Mouse (Mus musculus): ENCODE results near the gene 1110002E22Rik. TPM values are rescaled to one million over a fixed set of nuclear protein-coding genes. Genes with fewer than 3 reads are reported as not detected.

The 1110002E22Rik gene
- total RNA-seq, 4 experiments from 2014 or later, result 40.6 to 58.5 (median 50.8) TPM

- peak; percentile 67 for DNase-seq (ENCODE audit: low spot score)
Measured at GRCm38 (mm10) chr3:138063731-138064329, 1.0 kb upstream of the 1110002E22Rik start.

- DNase-seq (ENCODE audit: low spot score), result no peak
Measured at GRCm38 (mm10) chr3:138065930-138066329, 1.1 kb downstream of the 1110002E22Rik start.

GRCm38 (mm10) chr3:138066348-138066856 is 1.6 kb downstream of the 1110002E22Rik start:
- no peak for DNase-seq (ENCODE audit: low spot score)

- no peak for DNase-seq (ENCODE audit: low spot score)
Measured at GRCm38 (mm10) chr3:138067288-138067687, 2.4 kb downstream of the 1110002E22Rik start, which contains the start of gene Gm5105. Gene Gm5105, minus strand, starts transcription at chr3:138067388.

GRCm38 (mm10) chr3:138068103-138068502 is 3.3 kb downstream of the 1110002E22Rik start:
- no peak for DNase-seq (ENCODE audit: low spot score)

- no peak for DNase-seq (ENCODE audit: low spot score)
Measured at GRCm38 (mm10) chr3:138069756-138070511, 5.1 kb downstream of the 1110002E22Rik start.

- DNase-seq (ENCODE audit: low spot score), result no peak
Measured at GRCm38 (mm10) chr3:138071004-138071403, 6.2 kb downstream of the 1110002E22Rik start.

GRCm38 (mm10) chr3:138071476-138072073 is 6.7 kb downstream of the 1110002E22Rik start:
- DNase-seq (ENCODE audit: low spot score), result no peak

- no peak for DNase-seq (ENCODE audit: low spot score)
Measured at GRCm38 (mm10) chr3:138074214-138074613, 9.4 kb downstream of the 1110002E22Rik start.

GRCm38 (mm10) chr3:138075209-138075608 is 10.4 kb downstream of the 1110002E22Rik start:
- peak; percentile 48 for DNase-seq (ENCODE audit: low spot score)

- no peak for DNase-seq (ENCODE audit: low spot score)
Measured at GRCm38 (mm10) chr3:138077476-138078340, 12.9 kb downstream of the 1110002E22Rik start.

GRCm38 (mm10) chr3:138078701-138079100 is 13.8 kb downstream of the 1110002E22Rik start:
- DNase-seq (ENCODE audit: low spot score), result no peak

- no peak for DNase-seq (ENCODE audit: low spot score)
Measured at GRCm38 (mm10) chr3:138083073-138083637, 18.3 kb downstream of the 1110002E22Rik start.

GRCm38 (mm10) chr3:138083896-138084295 is 19.0 kb downstream of the 1110002E22Rik start:
- no peak for DNase-seq (ENCODE audit: low spot score)

GRCm38 (mm10) chr3:138095301-138095700 is 30.4 kb downstream of the 1110002E22Rik start:
- no peak for DNase-seq (ENCODE audit: low spot score)

- DNase-seq (ENCODE audit: low spot score), result no peak
Measured at GRCm38 (mm10) chr3:138095718-138096117, 30.9 kb downstream of the 1110002E22Rik start.

- no peak for DNase-seq (ENCODE audit: low spot score)
Measured at GRCm38 (mm10) chr3:138096263-138097028, 31.6 kb downstream of the 1110002E22Rik start.

GRCm38 (mm10) chr3:138097718-138098117 is 32.9 kb downstream of the 1110002E22Rik start:
- DNase-seq (ENCODE audit: low spot score), result no peak

GRCm38 (mm10) chr3:138101936-138102335 is 37.1 kb downstream of the 1110002E22Rik start:
- DNase-seq (ENCODE audit: low spot score), result no peak

- DNase-seq (ENCODE audit: low spot score), result no peak
Measured at GRCm38 (mm10) chr3:138103690-138104089, 38.8 kb downstream of the 1110002E22Rik start.

Measured in heart, adult 8-10 months (tissue).